Mouse (Mus musculus) spleen, embryonic (tissue): ENCODE measurements around the gene Gap43.
"Not testable (repeated sequence)": the region's sequence is repeated elsewhere in the genome, so short reads cannot be mapped to it uniquely, and the experiment has no call there.

ENCODE experiments used
- CTCF ChIA-PET: fragments of 350-600 bp; sonication (Branson Sonifier 250); formaldehyde crosslinking; loops from one replicate; lab custom pipeline; 2022; lab: Charles Lee

Gene Gap43

GRCm38 (mm10) chr16:42340021-42340768, at the start of gene Gap43:
Gene Gap43, minus strand, starts transcription at chr16:42340651.
- CTCF ChIA-PET = no interaction called here

GRCm38 (mm10) chr16:42381328-42381838, 40.9 kb upstream of the Gap43 start:
- CTCF ChIA-PET = interaction anchor here (0.5 kb wide), 1 partner anchor 1328 kb away, joined by 3 read pairs; no protein-coding TSS in a partner anchor

- CTCF ChIA-PET = no interaction called here
These were observed 40.2 kb upstream of the Gap43 start for GRCm38 (mm10) chr16:42380641-42381040.

- CTCF ChIA-PET = no interaction called here
These were observed 29.7 kb upstream of the Gap43 start for GRCm38 (mm10) chr16:42370148-42370547.

GRCm38 (mm10) chr16:42369346-42369745, 28.9 kb upstream of the Gap43 start:
- CTCF ChIA-PET = no interaction called here

GRCm38 (mm10) chr16:42360061-42360460, 19.6 kb upstream of the Gap43 start:
- CTCF ChIA-PET = no interaction called here

- CTCF ChIA-PET = no interaction called here
These were observed 17.6 kb upstream of the Gap43 start for GRCm38 (mm10) chr16:42358058-42358457.

GRCm38 (mm10) chr16:42350076-42350475, 9.6 kb upstream of the Gap43 start:
- CTCF ChIA-PET = no interaction called here

GRCm38 (mm10) chr16:42340865-42341264, 414 bp upstream of the Gap43 start:
- CTCF ChIA-PET = not testable (repeated sequence)

- CTCF ChIA-PET = no interaction called here
These were observed 939 bp downstream of the Gap43 start for GRCm38 (mm10) chr16:42339512-42339911.

- CTCF ChIA-PET = no interaction called here
These were observed 1.5 kb downstream of the Gap43 start for GRCm38 (mm10) chr16:42338987-42339386.

- CTCF ChIA-PET = no interaction called here
These were observed 2.1 kb downstream of the Gap43 start for GRCm38 (mm10) chr16:42338342-42338741.

- CTCF ChIA-PET = no interaction called here
These were observed 2.8 kb downstream of the Gap43 start for GRCm38 (mm10) chr16:42337663-42338062.

GRCm38 (mm10) chr16:42336610-42337009, 3.8 kb downstream of the Gap43 start:
- CTCF ChIA-PET = no interaction called here

GRCm38 (mm10) chr16:42332321-42332720, 8.1 kb downstream of the Gap43 start:
- CTCF ChIA-PET = no interaction called here

GRCm38 (mm10) chr16:42326191-42326590, 14.3 kb downstream of the Gap43 start:
- CTCF ChIA-PET = no interaction called here

- CTCF ChIA-PET = no interaction called here
These were observed 14.9 kb downstream of the Gap43 start for GRCm38 (mm10) chr16:42325536-42325935.

- CTCF ChIA-PET = no interaction called here
These were observed 20.6 kb downstream of the Gap43 start for GRCm38 (mm10) chr16:42319831-42320230.

- CTCF ChIA-PET = no interaction called here
These were observed 21.1 kb downstream of the Gap43 start for GRCm38 (mm10) chr16:42319365-42319764.

GRCm38 (mm10) chr16:42312125-42312524, 28.3 kb downstream of the Gap43 start:
- CTCF ChIA-PET = no interaction called here

- CTCF ChIA-PET = no interaction called here
These were observed 31.7 kb downstream of the Gap43 start for GRCm38 (mm10) chr16:42308761-42309160.

GRCm38 (mm10) chr16:42305934-42306701, 34.3 kb downstream of the Gap43 start:
- CTCF ChIA-PET = no interaction called here

GRCm38 (mm10) chr16:42303461-42303860, 37.0 kb downstream of the Gap43 start:
- CTCF ChIA-PET = no interaction called here
